Mouse (Mus musculus): ENCODE results near the gene Ddx24.

Gene Ddx24

GRCm38 (mm10) chr12:103389982-103390381 is 35.6 kb downstream of the Ddx24 start:
- in situ Hi-C loops (cut with MboI, MseI), result no loop called here

- in situ Hi-C loops (cut with MboI, MseI), result no loop called here
Observed at GRCm38 (mm10) chr12:103389348-103389727, 36.3 kb downstream of the Ddx24 start.

GRCm38 (mm10) chr12:103388505-103389347 is 36.9 kb downstream of the Ddx24 start, which contains the start of gene Otub2:
Otub2 (plus strand) TSS chr12:103388682.
- in situ Hi-C loops (cut with MboI, MseI), result no loop called here

GRCm38 (mm10) chr12:103380226-103380625 is 45.4 kb downstream of the Ddx24 start:
- in situ Hi-C loops (cut with MboI, MseI), result no loop called here

- in situ Hi-C loops (cut with MboI, MseI), result no loop called here
Observed at GRCm38 (mm10) chr12:103376774-103377173, 48.9 kb downstream of the Ddx24 start.

GRCm38 (mm10) chr12:103376124-103376523 is 49.5 kb downstream of the Ddx24 start:
- in situ Hi-C loops (cut with MboI, MseI), result no loop called here

- in situ Hi-C loops (cut with MboI, MseI), result no loop called here
Observed at GRCm38 (mm10) chr12:103373530-103374236, 51.9 kb downstream of the Ddx24 start.

- in situ Hi-C loops (cut with MboI, MseI), result no loop called here
Observed at GRCm38 (mm10) chr12:103371711-103372110, 53.9 kb downstream of the Ddx24 start.

GRCm38 (mm10) chr12:103370861-103371260 is 54.8 kb downstream of the Ddx24 start:
- in situ Hi-C loops (cut with MboI, MseI), result no loop called here

- in situ Hi-C loops (cut with MboI, MseI), result loop anchor here (5.0 kb wide), 2 partner anchors 41 to 226 kb away; no protein-coding TSS in a partner anchor
Observed at GRCm38 (mm10) chr12:103368777-103369176, 56.9 kb downstream of the Ddx24 start.

- in situ Hi-C loops (cut with MboI, MseI), result loop anchor here (5.0 kb wide), 2 partner anchors 41 to 226 kb away; no protein-coding TSS in a partner anchor
Observed at GRCm38 (mm10) chr12:103368326-103368669, 57.3 kb downstream of the Ddx24 start.

- in situ Hi-C loops (cut with MboI, MseI), result loop anchor here (5.0 kb wide), 2 partner anchors 40 to 225 kb away; no protein-coding TSS in a partner anchor
Observed at GRCm38 (mm10) chr12:103367620-103368325, 57.9 kb downstream of the Ddx24 start.

- in situ Hi-C loops (cut with MboI, MseI), result loop anchor here (5.0 kb wide), 2 partner anchors 40 to 225 kb away; no protein-coding TSS in a partner anchor
Observed at GRCm38 (mm10) chr12:103367171-103367570, 58.5 kb downstream of the Ddx24 start.

- in situ Hi-C loops (cut with MboI, MseI), result no loop called here
Observed at GRCm38 (mm10) chr12:103362336-103362735, 63.3 kb downstream of the Ddx24 start.

- in situ Hi-C loops (cut with MboI, MseI), result no loop called here
Observed at GRCm38 (mm10) chr12:103361539-103362307, 63.9 kb downstream of the Ddx24 start.

GRCm38 (mm10) chr12:103360812-103361211 is 64.8 kb downstream of the Ddx24 start:
- in situ Hi-C loops (cut with MboI, MseI), result no loop called here

- in situ Hi-C loops (cut with MboI, MseI), result no loop called here
Observed at GRCm38 (mm10) chr12:103358951-103359801, 66.5 kb downstream of the Ddx24 start.

GRCm38 (mm10) chr12:103358216-103358615 is 67.4 kb downstream of the Ddx24 start:
- in situ Hi-C loops (cut with MboI, MseI), result no loop called here
